Mouse (Mus musculus) megakaryocyte progenitor cell, adult 5-6 weeks (primary cell): ENCODE data around the gene Ctc1. TPM values are rescaled to one million over a fixed set of nuclear protein-coding genes. Genes with fewer than 3 reads are reported as not detected.
A peak's percentile ranks its signal among the peaks of the same experiment; 100 is the strongest.
"Not testable (repeated sequence)": the region's sequence is repeated elsewhere in the genome, so short reads cannot be mapped to it uniquely, and the experiment has no call there.

Experiments
- ATAC-seq: replicated peaks from 2 replicates; pipeline ENCODE4 v1.8.0; 2016; ENCODE audit warnings: mild to moderate bottlenecking, moderate TSS enrichment, inconsistent platforms; ENCODE audit not compliant: poor library complexity
- total RNA-seq, 2 experiments: library from RNA; stranded (forward) in 1 of 2; stranded (reverse) in 1 of 2; fragments of 157-497, 149-512 nt in 1 of 2; fragments of 200-1000 nt in 1 of 2; gene quantifications; 2 replicates each; pipeline versions ENCODE4 v1.2.3 to v1.2.4; 2015 to 2017

The Ctc1 gene
- total RNA-seq (2015) (27.8 and 33.7 TPM in 2 replicates), total RNA-seq (2017) (21.2 and 27.2 TPM in 2 replicates)

GRCm38 (mm10) chr11:69015644-69016441 lies at the start of gene Ctc1:
Gene Ctc1 (plus strand): TSS chr11:69015911.
- ATAC-seq, result peak; percentile 92

GRCm38 (mm10) chr11:68966554-68966953 lies 49.2 kb upstream of the Ctc1 start:
- no peak for ATAC-seq

- peak; percentile 92 for ATAC-seq
Observed at GRCm38 (mm10) chr11:68967337-68968282, 48.1 kb upstream of the Ctc1 start, which contains the start of gene Slc25a35. Gene Slc25a35 (plus strand): TSS chr11:68968131.

- no peak for ATAC-seq
Observed at GRCm38 (mm10) chr11:68968752-68969151, 47.0 kb upstream of the Ctc1 start.

- ATAC-seq, result no peak
Observed at GRCm38 (mm10) chr11:68970232-68970631, 45.5 kb upstream of the Ctc1 start.

- peak; percentile 93 for ATAC-seq
Observed at GRCm38 (mm10) chr11:68973250-68974058, 42.3 kb upstream of the Ctc1 start.

GRCm38 (mm10) chr11:68974059-68974450 lies 41.7 kb upstream of the Ctc1 start:
- no peak for ATAC-seq

- no peak for ATAC-seq
Observed at GRCm38 (mm10) chr11:68975085-68975484, 40.6 kb upstream of the Ctc1 start, which contains the start of gene Rangrf. Gene Rangrf (minus strand): TSS chr11:68975185.

- ATAC-seq, result no peak
Observed at GRCm38 (mm10) chr11:68975601-68976000, 40.1 kb upstream of the Ctc1 start.

- ATAC-seq, result peak; percentile 60
Observed at GRCm38 (mm10) chr11:68979320-68979733, 36.4 kb upstream of the Ctc1 start.

GRCm38 (mm10) chr11:68980919-68981318 lies 34.8 kb upstream of the Ctc1 start:
- no peak for ATAC-seq

GRCm38 (mm10) chr11:68982639-68983369 lies 32.9 kb upstream of the Ctc1 start:
- ATAC-seq, result peak; percentile 77

GRCm38 (mm10) chr11:68987365-68987882 lies 28.3 kb upstream of the Ctc1 start:
- ATAC-seq, result no peak

- ATAC-seq, result no peak
Observed at GRCm38 (mm10) chr11:68988341-68988740, 27.4 kb upstream of the Ctc1 start.

- no peak for ATAC-seq
Observed at GRCm38 (mm10) chr11:68993122-68993521, 22.6 kb upstream of the Ctc1 start.

- peak; percentile 65; the same call in 1 of the 2 replicates for ATAC-seq
Observed at GRCm38 (mm10) chr11:68994377-68994776, 21.3 kb upstream of the Ctc1 start.

- ATAC-seq, result peak; percentile 61
Observed at GRCm38 (mm10) chr11:68997080-68997479, 18.6 kb upstream of the Ctc1 start.

GRCm38 (mm10) chr11:69002782-69003181 lies 12.9 kb upstream of the Ctc1 start:
- ATAC-seq, result not testable (repeated sequence)

GRCm38 (mm10) chr11:69003592-69003991 lies 12.1 kb upstream of the Ctc1 start:
- ATAC-seq, result no peak

GRCm38 (mm10) chr11:69005193-69005592 lies 10.5 kb upstream of the Ctc1 start:
- peak; percentile 51 for ATAC-seq
